Mouse (Mus musculus) left cerebral cortex, adult 8-10 months (tissue): ENCODE results near the gene Smlr1. TPM values are rescaled to one million over a fixed set of nuclear protein-coding genes. Genes with fewer than 3 reads are reported as not detected.

Experiments used
- DNase-seq, 2 experiments: peaks; one replicate each; pipeline ENCODE4 v3.0.0; 2022; ENCODE audit warnings: low spot score in 2 of 2
- total RNA-seq, 4 experiments: library from RNA; stranded (reverse); gene quantifications; 2 replicates each; pipeline ENCODE4 v1.2.4; 2022

Gene Smlr1
- not detected for total RNA-seq

- no peak for DNase-seq
Measured at GRCm38 (mm10) chr10:25535891-25536331, at the start of gene Smlr1. Gene Smlr1, minus strand, starts transcription at chr10:25536267.

GRCm38 (mm10) chr10:25584899-25585298 is 48.8 kb upstream of the Smlr1 start:
- DNase-seq: no peak

GRCm38 (mm10) chr10:25580066-25580465 is 44.0 kb upstream of the Smlr1 start:
- DNase-seq: no peak

- no peak for DNase-seq
Measured at GRCm38 (mm10) chr10:25571319-25572240, 35.5 kb upstream of the Smlr1 start.

- no peak for DNase-seq
Measured at GRCm38 (mm10) chr10:25552936-25553335, 16.9 kb upstream of the Smlr1 start.

DNA sequence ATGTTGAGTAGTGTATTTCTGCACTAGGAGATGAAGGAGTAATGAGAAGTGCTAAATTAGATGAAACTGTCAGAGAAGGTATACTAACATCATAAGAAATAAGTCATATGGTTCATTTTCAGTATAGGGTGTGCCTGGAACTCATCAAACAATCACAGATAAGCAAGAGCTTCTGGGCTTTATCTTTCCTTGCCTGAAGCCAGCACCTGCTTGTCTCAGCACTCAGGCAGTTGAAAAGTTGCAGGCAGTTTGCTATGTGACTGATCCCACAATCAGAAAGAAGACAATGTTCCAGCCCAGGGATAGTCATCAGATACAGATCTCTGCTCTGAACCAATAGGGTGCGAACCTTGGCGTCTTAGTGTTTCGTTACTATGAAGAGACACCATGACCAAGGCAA is 5.0 kb upstream of the Smlr1 start:
- DNase-seq: no peak

GRCm38 (mm10) chr10:25539771-25540168 is 3.7 kb upstream of the Smlr1 start:
- DNase-seq: no peak

DNA sequence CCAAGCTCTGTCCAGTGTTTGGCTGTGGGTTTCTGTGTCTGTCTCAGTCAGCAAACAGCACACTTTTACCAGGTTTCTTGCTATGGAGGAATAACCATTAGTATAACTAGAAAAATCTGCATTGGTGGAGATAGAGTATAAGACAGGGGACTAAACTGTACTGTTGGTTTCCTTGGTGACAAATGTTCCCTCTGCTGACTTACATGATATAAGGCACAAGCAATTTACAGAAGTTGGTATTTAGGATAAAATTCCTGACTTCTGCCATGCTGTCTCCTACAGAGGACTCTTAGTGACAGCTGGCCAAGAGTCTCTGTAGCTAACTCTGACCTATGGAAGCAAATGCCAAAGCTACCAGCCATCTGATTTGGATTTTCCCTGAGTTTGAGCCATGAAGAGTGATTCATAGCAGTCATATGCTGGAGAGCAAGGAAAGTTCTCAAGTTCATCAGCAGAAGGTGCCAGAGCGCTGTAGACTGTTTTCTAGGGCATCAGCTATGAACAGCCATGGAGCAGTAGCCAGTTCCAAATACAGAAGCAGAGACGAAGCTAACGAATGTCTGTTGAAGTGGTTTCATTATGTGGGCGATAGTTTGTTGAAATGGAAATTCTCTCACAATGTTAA is 3.2 kb upstream of the Smlr1 start:
- peak; percentile 11 to 64 for DNase-seq

DNA sequence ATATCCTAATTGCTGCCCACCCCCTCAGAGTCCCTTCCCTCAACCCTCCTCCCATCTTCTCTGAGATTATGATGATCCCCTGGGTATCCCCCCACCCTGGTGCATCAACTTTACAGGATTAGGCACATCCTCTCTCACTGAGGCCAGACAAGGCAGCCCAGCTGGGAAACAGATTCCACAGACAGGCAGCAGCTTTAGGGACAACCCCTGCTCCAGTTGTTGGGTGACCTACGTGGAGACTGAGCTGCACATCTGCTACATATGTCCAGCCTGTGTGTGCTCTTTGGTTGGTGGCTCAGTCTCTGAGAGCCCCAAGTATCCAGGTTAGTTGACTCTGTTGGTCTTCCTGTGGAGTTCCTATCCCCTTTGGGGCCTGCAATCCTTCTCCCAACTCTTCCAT is 2.7 kb upstream of the Smlr1 start:
- no peak for DNase-seq

GRCm38 (mm10) chr10:25536621-25537020 is 554 bp upstream of the Smlr1 start:
- DNase-seq: no peak

DNA sequence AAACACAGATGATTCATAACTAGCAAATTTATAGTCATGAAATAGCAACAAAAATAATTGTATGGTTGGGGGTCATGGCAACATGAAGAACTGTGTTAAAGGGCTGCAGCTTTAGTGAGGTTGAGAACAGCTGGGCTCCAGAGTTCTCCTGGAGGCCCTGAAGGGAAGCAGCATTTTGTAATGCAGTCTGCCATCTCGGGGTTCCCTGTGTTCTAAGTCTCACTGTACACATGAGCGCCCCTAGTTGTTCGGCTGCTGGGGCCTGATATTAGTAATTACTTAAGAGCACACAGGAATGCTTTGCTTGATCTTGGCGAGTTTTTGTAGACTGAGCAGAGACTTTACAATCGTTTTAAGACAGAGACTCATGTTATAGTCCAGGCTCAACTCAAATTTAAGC is 1.6 kb downstream of the Smlr1 start:
- no peak for DNase-seq

GRCm38 (mm10) chr10:25533513-25534246 is 2.4 kb downstream of the Smlr1 start:
- no peak for DNase-seq

GRCm38 (mm10) chr10:25533105-25533504 is 3.0 kb downstream of the Smlr1 start:
- no peak for DNase-seq

GRCm38 (mm10) chr10:25531335-25531734 is 4.7 kb downstream of the Smlr1 start:
- DNase-seq: no peak

DNA sequence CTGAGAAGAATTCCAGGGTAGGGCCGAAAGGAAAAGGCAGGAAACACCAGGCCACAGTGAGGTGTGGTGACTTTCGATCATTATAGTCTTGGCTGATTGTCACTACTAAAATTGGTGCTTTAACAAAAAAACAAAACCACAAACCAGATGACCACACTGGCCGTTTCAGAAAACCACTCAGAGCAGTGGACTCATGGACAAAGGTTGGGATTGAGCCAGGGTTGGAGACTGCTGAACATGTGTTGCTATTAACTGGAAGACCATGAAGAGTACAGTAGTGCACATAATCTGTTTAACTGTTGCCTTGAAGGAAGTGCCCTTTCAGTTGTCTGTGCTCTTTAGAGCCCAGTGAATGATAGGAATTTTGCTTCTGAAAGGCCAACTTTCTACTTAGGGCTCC is 8.9 kb downstream of the Smlr1 start:
- no peak for DNase-seq

DNA sequence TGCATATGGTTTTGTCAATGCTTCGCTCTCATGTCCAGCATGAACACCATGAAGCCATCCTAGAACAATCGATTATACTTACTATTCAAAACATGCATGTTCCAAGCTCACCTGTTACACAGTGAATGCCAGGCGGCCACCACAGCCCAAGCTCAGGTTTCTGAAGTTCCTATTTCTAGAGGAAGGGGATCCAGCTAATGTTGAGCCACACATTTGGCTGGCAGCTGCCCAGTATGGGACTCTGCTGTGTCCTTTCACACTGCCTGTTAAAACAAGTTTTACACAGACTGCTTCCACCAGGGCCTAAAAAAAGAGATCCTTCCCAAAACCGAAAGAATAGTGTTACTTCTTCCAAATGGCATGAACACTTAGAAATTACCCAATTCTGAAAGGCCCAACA is 9.4 kb downstream of the Smlr1 start:
- no peak for DNase-seq

GRCm38 (mm10) chr10:25526156-25526555 is 9.9 kb downstream of the Smlr1 start:
- no peak for DNase-seq

- DNase-seq: no peak
Measured at GRCm38 (mm10) chr10:25523727-25524126, 12.3 kb downstream of the Smlr1 start.

DNA sequence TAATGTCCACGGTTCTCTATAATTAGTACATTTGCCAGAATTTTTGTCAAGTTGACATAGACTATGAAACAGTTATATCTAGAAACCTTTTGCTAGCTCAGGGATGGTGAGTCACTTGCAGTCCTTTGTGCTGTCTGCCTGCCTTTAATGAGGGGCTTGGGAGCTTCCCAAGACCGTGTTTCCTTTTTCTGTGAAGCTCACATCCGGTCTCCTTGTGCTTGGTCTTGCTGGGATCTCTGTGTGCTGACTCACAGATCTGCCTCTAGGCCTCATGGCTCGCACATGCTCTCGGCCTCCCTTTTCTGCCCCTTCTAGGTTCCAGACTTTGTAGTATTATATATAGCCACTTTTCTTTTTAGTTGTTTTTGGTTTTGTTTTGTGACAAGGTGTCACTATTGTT is 15.6 kb downstream of the Smlr1 start:
- no peak for DNase-seq

DNA sequence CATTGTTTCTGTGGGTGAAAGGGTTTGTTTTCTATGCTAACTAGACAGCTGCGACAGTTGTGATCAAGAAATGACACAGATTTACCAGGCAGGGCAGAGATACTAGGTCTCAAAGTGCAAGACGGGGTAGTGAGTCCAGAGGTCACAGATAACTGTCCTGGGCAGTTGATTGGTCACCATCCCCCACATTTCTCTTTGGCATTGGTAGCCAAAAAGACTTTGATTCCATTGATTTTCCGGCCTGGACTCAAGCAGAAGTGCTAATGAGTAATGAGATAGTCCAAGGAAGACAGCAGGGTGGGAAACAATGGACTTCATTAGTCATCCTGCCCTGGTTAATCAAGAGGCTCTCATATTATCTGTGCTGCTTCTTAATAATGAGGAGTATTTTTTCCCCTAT is 16.1 kb downstream of the Smlr1 start:
- DNase-seq: no peak

DNA sequence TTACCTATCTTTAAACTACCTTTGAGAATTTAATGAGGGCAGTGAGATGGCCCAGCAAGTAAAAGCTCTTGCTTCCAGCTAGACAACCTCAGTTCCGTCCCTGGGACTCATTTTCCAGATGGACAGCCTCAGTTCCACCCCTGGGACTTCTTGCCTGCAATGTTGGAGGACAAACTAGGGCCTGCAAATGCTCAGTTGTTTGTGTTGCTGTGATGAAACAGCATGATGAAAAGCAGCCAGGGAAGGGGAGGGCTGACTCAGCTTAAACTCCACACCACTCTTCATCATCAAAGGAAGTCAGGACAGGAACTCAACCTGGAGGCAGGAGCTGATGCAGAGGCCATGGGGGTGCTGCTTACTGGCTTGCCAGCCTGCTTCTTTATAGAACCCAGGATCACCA is 22.2 kb downstream of the Smlr1 start:
- no peak for DNase-seq

GRCm38 (mm10) chr10:25503250-25503649 is 32.8 kb downstream of the Smlr1 start:
- DNase-seq: no peak
